Mouse (Mus musculus) layer of hippocampus, adult 9-11 months (tissue): ENCODE data around the gene Apobec1.
"Not testable (repeated sequence)": the region's sequence is repeated elsewhere in the genome, so short reads cannot be mapped to it uniquely, and the experiment has no call there.

Source experiments
- DNase-seq: peaks from one replicate; pipeline ENCODE4 v3.0.0; 2022

Apobec1 gene

DNA sequence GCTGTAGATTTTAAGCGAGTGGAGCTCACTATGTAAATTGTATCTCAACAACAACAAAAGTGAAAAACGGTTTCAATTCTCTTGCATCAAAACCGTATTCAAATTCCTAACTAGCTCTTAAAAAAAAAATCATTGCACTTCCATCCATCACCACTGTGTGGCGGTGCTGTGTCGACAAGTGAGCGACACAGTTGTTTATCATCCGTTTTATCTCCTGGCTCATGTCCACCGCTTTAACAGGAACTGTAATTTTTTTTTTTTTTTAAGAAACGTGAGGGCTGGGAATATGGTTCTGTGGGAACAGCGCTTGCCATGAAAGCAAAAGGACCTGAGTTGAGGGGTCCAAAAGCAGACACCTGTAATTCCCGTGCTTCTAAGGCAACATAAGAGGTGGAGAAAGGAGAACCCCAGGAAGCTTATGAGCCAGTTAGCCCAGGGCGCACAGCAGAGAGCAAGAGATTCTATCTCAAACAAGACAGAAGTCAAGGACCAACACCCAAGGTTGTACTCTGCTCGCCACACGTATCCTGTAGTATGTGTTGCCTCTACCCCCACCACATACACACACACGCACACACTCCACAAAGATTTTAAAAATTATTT lies 45.2 kb downstream of the Apobec1 start:
- DNase-seq: peak; percentile 70

DNA sequence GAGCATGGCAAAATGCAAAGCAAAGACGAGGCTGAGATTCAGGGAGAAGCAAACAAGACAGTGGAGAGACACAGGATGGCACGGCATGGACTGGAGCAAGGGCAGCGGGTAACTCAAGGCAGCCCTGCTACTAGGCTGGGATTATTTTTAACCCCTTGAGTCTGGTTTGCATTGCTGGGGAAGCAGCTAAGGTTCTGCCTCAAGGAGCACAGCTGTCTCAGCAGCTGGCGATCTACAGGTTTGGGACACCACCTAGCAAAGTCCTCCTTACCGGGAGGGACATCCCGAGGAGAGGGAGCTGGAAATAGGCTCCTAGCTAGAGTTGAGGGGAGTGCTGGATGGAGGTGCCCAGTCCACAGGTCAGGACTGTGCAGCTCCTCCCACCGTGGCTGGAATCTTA lies 47.0 kb downstream of the Apobec1 start:
- DNase-seq: no peak

DNA sequence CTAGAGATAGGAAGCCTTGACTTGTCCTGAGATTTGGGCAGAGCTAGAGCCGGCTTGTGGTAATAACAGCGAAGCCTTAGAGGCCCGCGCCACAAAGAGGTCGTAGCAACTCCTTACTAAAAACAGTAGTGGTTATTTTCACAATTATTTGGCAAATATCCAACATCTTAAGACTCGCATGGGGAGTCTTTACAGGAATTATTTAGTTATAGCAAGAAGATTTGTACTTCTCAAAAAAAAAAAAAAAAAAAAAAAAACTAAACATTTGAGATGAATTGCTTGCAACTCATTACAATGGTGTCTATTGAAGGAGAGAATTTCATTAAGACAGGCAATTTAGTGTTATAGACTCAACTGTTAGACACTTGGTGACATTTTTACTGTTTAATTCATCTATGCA lies 48.1 kb downstream of the Apobec1 start:
- no peak for DNase-seq

DNA sequence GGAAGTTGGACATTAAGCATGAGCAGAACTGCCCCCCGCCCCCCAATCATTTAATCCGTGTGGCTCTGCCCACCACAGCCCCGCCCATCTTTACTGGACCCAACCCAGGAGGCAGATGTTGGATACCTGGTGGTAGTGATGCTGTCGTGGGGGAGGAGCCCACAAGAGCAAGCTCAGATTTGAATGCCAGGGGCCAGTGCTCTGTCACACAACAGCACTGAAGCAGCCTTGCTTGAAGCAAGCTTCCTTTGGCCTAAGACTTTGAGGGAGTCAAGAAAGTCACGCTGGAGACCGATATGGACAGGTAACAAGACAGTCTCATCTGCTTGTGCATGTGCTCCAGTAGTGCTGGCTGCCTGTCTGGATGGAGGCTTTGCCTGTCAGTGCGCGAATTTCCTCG lies 48.6 kb downstream of the Apobec1 start, which contains the start of gene Aicda:
Aicda (plus strand) TSS at position 196 of the 400 bp plus-strand sequence.
- no peak for DNase-seq

DNA sequence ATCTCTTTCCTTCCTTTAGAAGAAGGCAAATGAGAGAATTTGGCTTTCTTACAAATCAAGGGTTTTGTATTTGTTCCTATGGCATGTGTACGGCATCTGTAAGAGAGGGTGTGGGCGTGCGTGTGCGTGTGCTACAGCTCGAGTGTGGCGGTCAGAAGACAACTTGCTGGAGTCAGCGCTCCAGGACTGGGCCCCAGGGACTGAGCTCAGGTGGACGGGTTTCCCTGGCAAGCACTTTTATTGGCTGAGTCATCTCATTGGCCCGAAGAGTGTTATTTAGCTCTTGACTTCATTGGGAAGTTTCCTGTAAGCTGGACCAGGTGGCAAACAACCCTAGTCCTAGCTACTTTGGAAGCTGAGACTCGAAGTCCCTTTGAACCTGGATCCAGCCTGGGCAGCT lies 56.3 kb downstream of the Apobec1 start:
- DNase-seq: no peak

DNA sequence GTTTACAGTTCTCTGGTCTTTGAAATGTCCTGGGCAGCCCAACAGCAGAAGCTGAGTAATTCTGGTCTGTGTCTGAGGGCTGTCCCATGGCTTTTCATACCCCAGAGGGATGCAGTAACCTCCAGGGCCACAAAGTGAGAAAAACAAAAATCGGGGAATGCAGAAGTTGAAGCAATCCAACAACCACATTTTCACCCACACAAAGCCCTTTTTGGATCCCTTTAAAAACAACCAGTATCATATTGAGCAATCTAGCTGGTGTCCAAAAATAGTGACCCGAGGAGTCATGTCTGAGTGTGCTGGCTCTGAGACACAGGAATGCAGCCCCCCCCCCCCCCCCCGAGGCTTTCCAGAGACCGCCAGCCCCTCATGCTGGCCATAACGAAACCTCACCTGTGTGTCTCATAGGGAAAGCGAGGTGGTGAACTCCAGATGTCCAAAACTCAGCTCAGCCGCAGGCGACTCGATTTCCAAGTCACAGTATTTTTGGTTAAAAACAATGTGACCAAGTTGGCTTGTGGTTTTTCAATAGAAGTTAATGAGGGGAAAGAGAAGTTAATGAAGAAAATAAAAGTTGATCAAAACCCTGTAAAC lies 56.9 kb downstream of the Apobec1 start:
- peak; percentile 12 for DNase-seq

DNA sequence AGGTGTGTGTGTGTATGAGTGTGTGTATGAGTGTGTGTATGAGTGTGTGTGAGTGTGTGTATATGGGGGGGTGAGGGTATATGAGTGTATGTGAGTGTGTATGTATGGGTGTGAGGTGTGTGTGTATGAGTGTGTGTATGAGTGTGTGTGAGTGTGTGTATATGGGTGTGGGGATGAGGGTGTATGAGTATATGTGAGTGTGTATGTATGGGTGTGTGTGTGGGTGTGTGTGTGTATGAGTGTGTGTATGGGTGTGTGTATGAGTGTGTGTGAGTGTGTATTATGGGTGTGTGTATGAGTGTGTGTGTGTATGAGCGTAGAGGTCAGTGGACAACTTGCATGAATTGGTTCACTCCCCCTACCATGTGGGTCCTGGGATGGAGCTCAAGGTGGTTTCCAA lies 57.6 kb downstream of the Apobec1 start:
- DNase-seq: no peak

DNA sequence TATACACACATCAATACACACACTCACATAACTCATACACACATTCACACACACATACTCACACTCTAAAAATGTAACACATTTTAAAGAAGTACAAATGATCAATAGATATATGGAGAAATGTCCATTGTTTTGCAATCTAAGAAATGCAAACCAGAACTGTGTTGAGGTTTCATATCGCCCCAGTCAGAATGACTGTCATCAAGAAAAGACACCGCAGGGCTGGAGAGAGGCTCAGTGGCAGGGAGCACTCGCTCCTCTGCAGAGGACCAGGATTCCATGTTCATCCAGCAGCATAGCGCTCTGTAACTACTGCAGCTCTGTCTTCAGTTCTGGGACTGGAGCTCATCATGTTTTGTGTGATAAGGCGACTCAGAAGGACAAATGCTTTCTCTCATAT lies 58.7 kb downstream of the Apobec1 start:
- DNase-seq: no peak

DNA sequence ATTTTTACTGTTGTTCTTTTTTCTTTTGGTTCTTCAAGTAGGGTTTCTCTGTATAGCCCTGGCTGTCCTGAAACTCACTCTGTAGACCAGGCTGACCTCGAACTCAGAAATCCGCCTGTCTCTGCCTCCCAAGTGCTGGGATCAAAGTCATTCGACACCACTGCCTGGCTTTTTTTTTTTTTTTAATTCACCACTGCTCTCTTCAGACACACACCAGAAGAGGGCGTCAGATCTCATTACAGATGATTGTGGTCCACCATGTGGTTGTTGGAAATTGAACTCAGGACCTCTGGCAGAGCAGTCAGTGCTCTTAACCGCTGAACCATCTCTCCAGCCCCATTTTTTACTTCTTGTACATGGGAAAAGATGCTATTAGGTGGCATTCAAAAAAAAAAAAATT lies 59.8 kb downstream of the Apobec1 start:
- DNase-seq: not testable (repeated sequence)

DNA sequence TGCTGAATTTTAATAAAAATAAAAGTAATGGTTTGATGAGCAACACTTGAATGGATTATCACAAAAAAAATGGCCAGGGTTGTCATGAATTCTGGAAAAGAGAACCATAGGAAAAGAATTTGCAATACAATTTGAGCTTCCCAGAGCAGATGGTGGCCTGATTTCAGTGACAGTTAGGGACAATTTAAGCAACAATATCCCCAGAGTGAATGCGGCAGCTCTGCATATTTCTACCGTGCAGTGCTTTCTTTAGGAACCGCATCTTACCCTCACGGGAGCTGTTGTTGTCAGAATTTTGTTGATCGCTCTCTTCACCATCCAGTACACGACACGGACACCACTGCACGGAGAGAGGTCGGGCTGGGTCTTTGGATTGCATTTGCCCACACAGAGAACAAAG lies 62.7 kb downstream of the Apobec1 start:
- DNase-seq: no peak

DNA sequence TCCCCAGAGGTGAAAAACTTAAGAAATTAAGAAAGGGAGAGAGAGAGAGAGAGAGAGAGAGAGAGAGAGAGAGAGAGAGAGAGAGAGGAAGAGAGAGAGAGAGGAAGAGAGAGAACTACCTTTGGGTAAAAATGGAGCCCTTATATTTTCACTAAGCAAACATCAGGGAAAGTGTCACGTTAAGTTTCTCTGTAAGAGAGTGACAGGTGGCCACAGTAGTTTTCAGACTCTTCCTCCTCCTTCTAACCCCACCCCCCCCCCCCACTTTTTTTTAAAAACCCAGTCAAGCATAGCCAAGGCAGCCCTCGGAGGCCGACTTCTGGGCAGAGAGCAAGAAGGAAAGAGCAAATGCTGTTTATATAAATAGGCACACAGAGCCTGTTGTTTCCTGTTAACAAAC lies 68.2 kb downstream of the Apobec1 start:
- DNase-seq: no peak

DNA sequence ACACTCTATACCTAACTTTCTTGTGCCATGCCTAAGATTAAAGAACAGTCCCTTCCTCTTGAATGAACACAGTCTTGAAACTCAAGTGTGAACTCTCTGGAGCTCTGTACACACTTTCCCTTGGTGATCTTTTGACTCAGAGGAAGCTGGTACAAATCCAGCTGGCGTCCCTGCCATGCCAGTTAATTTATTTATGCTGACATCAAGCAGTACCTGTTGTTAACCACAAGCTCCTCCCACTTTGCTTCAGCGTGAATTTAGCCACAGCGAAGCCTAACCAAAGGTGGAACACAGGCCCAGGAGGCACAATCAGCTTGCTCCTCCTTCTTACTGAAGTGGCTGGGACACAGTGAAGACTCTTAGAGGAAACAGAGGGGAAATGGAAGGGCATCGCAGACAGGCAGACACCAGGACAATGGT lies 69.4 kb downstream of the Apobec1 start:
- DNase-seq: no peak

DNA sequence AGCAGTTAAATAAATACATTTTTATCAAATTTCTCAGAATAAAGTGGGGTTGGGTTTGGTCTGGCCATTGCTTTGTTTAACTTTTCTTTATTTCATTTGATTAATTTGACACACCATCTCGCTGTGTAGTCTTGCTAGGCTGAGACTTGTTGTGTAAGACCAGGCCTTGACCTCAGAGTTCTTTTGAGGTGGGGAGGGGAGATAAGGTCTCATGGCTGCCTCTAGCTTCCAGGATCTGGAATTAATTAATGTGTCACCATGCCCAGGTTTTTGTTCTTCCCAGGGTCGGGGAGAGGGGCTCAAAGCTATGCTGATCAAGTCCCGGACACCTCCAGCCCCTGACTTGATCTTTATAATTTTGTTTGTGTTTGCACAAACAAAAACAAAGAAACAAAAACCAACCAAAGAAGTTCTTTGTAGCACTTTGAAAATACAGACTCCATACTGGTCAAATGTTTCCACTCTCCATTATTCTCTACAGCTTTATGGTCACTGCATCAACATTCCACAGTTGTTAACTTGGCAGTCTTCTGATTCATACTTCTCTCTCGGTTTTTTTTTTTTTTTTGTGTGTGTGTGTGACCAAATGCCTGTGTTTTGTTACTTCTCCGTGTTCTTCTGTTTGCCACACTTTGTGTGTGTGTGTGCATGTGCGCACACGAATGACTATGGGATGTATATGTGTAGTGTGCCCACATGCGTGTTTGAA lies 70.6 kb downstream of the Apobec1 start:
- DNase-seq: no peak

DNA sequence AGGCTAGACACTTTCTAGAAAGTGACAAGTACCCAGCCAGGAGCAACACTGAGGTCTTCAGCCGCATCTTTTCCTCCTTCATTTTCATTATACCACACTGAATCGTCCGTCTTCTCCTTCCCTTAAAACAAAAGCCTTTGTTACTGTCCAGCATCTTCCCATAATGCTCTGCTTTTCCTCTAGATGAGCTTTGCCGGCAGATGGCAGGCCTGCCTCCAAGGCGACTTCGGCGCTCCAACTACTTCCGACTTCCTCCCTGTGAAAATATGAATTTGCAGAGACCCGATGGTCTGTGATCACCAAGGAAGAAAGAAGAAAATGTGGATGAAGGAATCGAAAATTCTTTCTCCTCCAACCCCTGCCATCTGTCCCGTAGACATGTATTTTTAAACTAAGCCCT lies 74.1 kb downstream of the Apobec1 start:
- no peak for DNase-seq
